In genomic region chr19:41829381-41830105, GRCm38 (mm10) we compare ENCODE assay signal across 8 mouse cellular contexts. TPM values are rescaled to one million over a fixed set of nuclear protein-coding genes. Genes with fewer than 3 reads are reported as not detected.
DNase-seq lines count a peak whose midpoint lies in the region; ATAC-seq and TF ChIP-seq lines count a peak whose summit lies in the region.

Gene Frat1, plus strand, starts transcription at chr19:41829970.

- no peak for TF ChIP-seq CTCF in C2C12 (IDR thresholded peaks at IDR 0.05; ENCODE audit: control insufficient read depth, insufficient read depth, insufficient read length)
- TF ChIP-seq CTCF in brain, embryonic 14.5 days (IDR thresholded peaks at IDR 0.05; ENCODE audit: borderline replicate concordance, extremely low read depth, insufficient read depth, insufficient read length): no peak
- TF ChIP-seq CTCF in kidney, postnatal 0 days (IDR thresholded peaks at IDR 0.05; ENCODE audit: low read depth): no peak

- peak; percentile 99 for DNase-seq in brain, embryonic 14.5 days (ENCODE audit: low read depth)
- peak; percentile 95 for DNase-seq in kidney, postnatal 0 days (ENCODE audit: low spot score)
- DNase-seq in natural killer cell, adult 2 months (ENCODE audit: low spot score in 2 of 2): peak; percentile 94 to 95

- no peaks in the 10 kb centered on the region for H3K9me3 ChIP-seq in erythroblast, embryonic 14.5 days (ENCODE audit: control insufficient read depth, low read length)
- H3K9me3 ChIP-seq in heart, embryonic 12.5 days (replicated peaks): no peaks in the 10 kb centered on the region
- no peaks in the 10 kb centered on the region for H3K9me3 ChIP-seq in kidney, postnatal 0 days (replicated peaks; ENCODE audit: low read length)
- no peaks in the 10 kb centered on the region for H3K9me3 ChIP-seq in liver, embryonic 12.5 days (replicated peaks)
- no peaks in the 10 kb centered on the region for H3K9me3 ChIP-seq in stomach, embryonic 15.5 days

- peak; percentile 94 for ATAC-seq in heart, embryonic 12.5 days (ENCODE audit: insufficient number of reproducible peaks, low FRiP score)
- peak; percentile 89 for ATAC-seq in kidney, postnatal 0 days (replicated peaks; ENCODE audit: low FRiP score, low read depth)
- peak; percentile 88 for ATAC-seq in liver, embryonic 12.5 days
- ATAC-seq in stomach, embryonic 15.5 days (ENCODE audit: insufficient read depth, low FRiP score, low read depth): peak; percentile 92

- H3K9ac ChIP-seq in heart, embryonic 12.5 days: peak within 1 kb of the TSS; percentile 88
- peak within 1 kb of the TSS; percentile 77 for H3K9ac ChIP-seq in kidney, postnatal 0 days (ENCODE audit: low read depth, low read length)
- peak within 1 kb of the TSS; percentile 97 for H3K9ac ChIP-seq in liver, embryonic 12.5 days
- peak within 1 kb of the TSS; percentile 46 for H3K9ac ChIP-seq in stomach, embryonic 15.5 days

- peaks cover 39% of the 10 kb centered on the region for H3K27me3 ChIP-seq in C2C12 (ENCODE audit: control insufficient read depth, insufficient read depth, insufficient read length)
- H3K27me3 ChIP-seq in erythroblast, embryonic 14.5 days (ENCODE audit: control insufficient read depth): no peaks in the 10 kb centered on the region
- H3K27me3 ChIP-seq in heart, embryonic 12.5 days (replicated peaks): peaks cover 10% of the 10 kb centered on the region; the same call in 1 of the 2 replicates
- no peaks in the 10 kb centered on the region for H3K27me3 ChIP-seq in kidney, postnatal 0 days (ENCODE audit: insufficient read depth, low read length)
- H3K27me3 ChIP-seq in liver, embryonic 12.5 days (replicated peaks): no peaks in the 10 kb centered on the region
- H3K27me3 ChIP-seq in stomach, embryonic 15.5 days (replicated peaks): 0 out of 2 replicates have a peak, but pooled peaks cover 4% of the 10 kb centered on the region

- peak within 1 kb of the TSS; percentile 100 for H3K4me2 ChIP-seq in heart, embryonic 12.5 days
- peak within 1 kb of the TSS; percentile 98 for H3K4me2 ChIP-seq in kidney, postnatal 0 days (ENCODE audit: low read length)
- H3K4me2 ChIP-seq in liver, embryonic 12.5 days: peak within 1 kb of the TSS; percentile 99
- H3K4me2 ChIP-seq in stomach, embryonic 15.5 days: peak within 1 kb of the TSS; percentile 96

- H3K79me2 ChIP-seq in C2C12 (ENCODE audit: control insufficient read depth, insufficient read depth): no peaks in the 10 kb centered on the region

- under 1% methylated on average over 39 of the region's 39 CpGs for WGBS in heart, embryonic 12.5 days
- under 1% methylated on average over 39 of the region's 39 CpGs for WGBS in kidney, postnatal 0 days
- 1% methylated on average over 39 of the region's 39 CpGs for WGBS in liver, embryonic 12.5 days (ENCODE audit: insufficient replicate concordance)
- 1% methylated on average over 39 of the region's 39 CpGs for WGBS in stomach, embryonic 15.5 days

- peaks cover 64% of the 10 kb centered on the region for H3K4me1 ChIP-seq in erythroblast, embryonic 14.5 days (ENCODE audit: control insufficient read depth)
- peaks cover 12% of the 10 kb centered on the region for H3K4me1 ChIP-seq in heart, embryonic 12.5 days (replicated peaks)
- peaks cover 10% of the 10 kb centered on the region for H3K4me1 ChIP-seq in kidney, postnatal 0 days (replicated peaks; ENCODE audit: insufficient read depth, low read length)
- H3K4me1 ChIP-seq in liver, embryonic 12.5 days: peaks cover 64% of the 10 kb centered on the region
- peaks cover 15% of the 10 kb centered on the region; the same call in 1 of the 2 replicates for H3K4me1 ChIP-seq in stomach, embryonic 15.5 days

- peak within 1 kb of the TSS; percentile 67 for H3K27ac ChIP-seq in heart, embryonic 12.5 days (ENCODE audit: poor library complexity, severe bottlenecking)
- H3K27ac ChIP-seq in kidney, postnatal 0 days: peak within 1 kb of the TSS; percentile 81
- peak within 1 kb of the TSS; percentile 94 for H3K27ac ChIP-seq in liver, embryonic 12.5 days
- peak within 1 kb of the TSS; percentile 94 for H3K27ac ChIP-seq in stomach, embryonic 15.5 days

- H3K36me3 ChIP-seq in C2C12 (ENCODE audit: control insufficient read depth, insufficient read depth): no peaks in the 10 kb centered on the region
- H3K36me3 ChIP-seq in erythroblast, embryonic 14.5 days (ENCODE audit: control insufficient read depth): peaks cover 9% of the 10 kb centered on the region
- no peaks in the 10 kb centered on the region for H3K36me3 ChIP-seq in heart, embryonic 12.5 days
- H3K36me3 ChIP-seq in kidney, postnatal 0 days (ENCODE audit: insufficient read depth, low read length): no peaks in the 10 kb centered on the region
- no peaks in the 10 kb centered on the region for H3K36me3 ChIP-seq in liver, embryonic 12.5 days
- no peaks in the 10 kb centered on the region for H3K36me3 ChIP-seq in stomach, embryonic 15.5 days

- peak within 1 kb of the TSS; percentile 71 for H3ac ChIP-seq in C2C12 (ENCODE audit: control insufficient read depth, insufficient read length, low read depth)

- no peaks in the 10 kb centered on the region for H3K79me3 ChIP-seq in C2C12 (ENCODE audit: low read depth)

- peak within 1 kb of the TSS; percentile 34 for H3K4me3 ChIP-seq in C2C12 (ENCODE audit: insufficient read depth, poor library complexity, severe bottlenecking)
- H3K4me3 ChIP-seq in erythroblast, embryonic 14.5 days (replicated peaks): peak within 1 kb of the TSS; percentile 94
- H3K4me3 ChIP-seq in heart, embryonic 12.5 days: peak within 1 kb of the TSS; percentile 77
- peak within 1 kb of the TSS; percentile 73 for H3K4me3 ChIP-seq in kidney, postnatal 0 days (replicated peaks; ENCODE audit: low read depth, low read length)
- H3K4me3 ChIP-seq in liver, embryonic 12.5 days: peak within 1 kb of the TSS; percentile 94
- H3K4me3 ChIP-seq in stomach, embryonic 15.5 days (replicated peaks): peak within 1 kb of the TSS; percentile 70

- peak; percentile 70 for TF ChIP-seq POLR2A in brain, embryonic 14.5 days (IDR thresholded peaks at IDR 0.05; ENCODE audit: borderline replicate concordance, extremely low read depth, insufficient read depth, insufficient read length, poor library complexity, severe bottlenecking)

TF ChIP-seq in C2C12, 6 proteins besides CTCF, POLR2A, EP300 and RAD21:
- TF ChIP-seq FOSL1 (IDR thresholded peaks at IDR 0.05; ENCODE audit: insufficient read depth, low read length, poor library complexity, severe bottlenecking) (no peak), MYOG (IDR thresholded peaks at IDR 0.05; ENCODE audit: control insufficient read depth, extremely low read depth, insufficient read length) (no peak), MYOD1 (IDR thresholded peaks at IDR 0.05; ENCODE audit: control insufficient read depth, insufficient read length, low read depth) (no peak), MAX (IDR thresholded peaks at IDR 0.05) (no peak), USF1 (IDR thresholded peaks at IDR 0.05; ENCODE audit: low read depth) (no peak), CEBPB (IDR thresholded peaks at IDR 0.05; ENCODE audit: low read depth) (no peak)

RNA-seq across cellular contexts. Expression of gene Frat1, which starts in this region (rescaled TPM):
- polyA plus RNA-seq in C2C12 (2012; fragmentation: generic; extraction: Trizol): 0.06 TPM
- 12.0 and 14.8 TPM in 2 replicates for polyA plus RNA-seq in brain, embryonic 14.5 days (2012; rRNA removed)
- polyA plus RNA-seq in erythroblast, embryonic 14.5 days (2012): 2.3 and 2.8 TPM in 2 replicates
- polyA plus RNA-seq in heart, embryonic 12.5 days (2016; fragmentation: Nextera tagmentation; extraction: Ambion mirVana): 2.5 and 3.2 TPM in 2 replicates
- polyA plus RNA-seq in kidney, postnatal 0 days (2015; fragmentation: Nextera tagmentation; extraction: Ambion mirVana): 11.1 and 11.4 TPM in 2 replicates
- 16.5 and 17.2 TPM in 2 replicates for polyA plus RNA-seq in liver, embryonic 12.5 days (2016; fragmentation: Nextera tagmentation; extraction: Ambion mirVana)
- 12.3 and 14.1 TPM in 2 replicates for polyA plus RNA-seq in stomach, embryonic 15.5 days (2015; fragmentation: Nextera tagmentation; extraction: Ambion mirVana)

Comparison
In these comparisons a context has a peak if more than half of its experiments do, and no peak if none do; other contexts are left out.
1. Peak in every context shown above with its lines: DNase-seq, ATAC-seq, H3K4me3 ChIP-seq and H3K27ac ChIP-seq.
2. H3K4me3 ChIP-seq: peak in every context shown above with its lines; median percentile 94 in erythroblast, embryonic 14.5 days; 94 in liver, embryonic 12.5 days; 77 in heart, embryonic 12.5 days; 73 in kidney, postnatal 0 days; 70 in stomach, embryonic 15.5 days; 34 in C2C12.
3. H3K9ac ChIP-seq: peak in every context shown above with its lines; median percentile 97 in liver, embryonic 12.5 days; 88 in heart, embryonic 12.5 days; 77 in kidney, postnatal 0 days; 46 in stomach, embryonic 15.5 days.